Mouse (Mus musculus): ENCODE measurements around the gene Efemp1. TPM values are rescaled to one million over a fixed set of nuclear protein-coding genes. Genes with fewer than 3 reads are reported as not detected.

Efemp1 gene
- total and polyA plus RNA-seq, 3 experiments = 14.7 to 20.0 (median 18.5) TPM

DNA sequence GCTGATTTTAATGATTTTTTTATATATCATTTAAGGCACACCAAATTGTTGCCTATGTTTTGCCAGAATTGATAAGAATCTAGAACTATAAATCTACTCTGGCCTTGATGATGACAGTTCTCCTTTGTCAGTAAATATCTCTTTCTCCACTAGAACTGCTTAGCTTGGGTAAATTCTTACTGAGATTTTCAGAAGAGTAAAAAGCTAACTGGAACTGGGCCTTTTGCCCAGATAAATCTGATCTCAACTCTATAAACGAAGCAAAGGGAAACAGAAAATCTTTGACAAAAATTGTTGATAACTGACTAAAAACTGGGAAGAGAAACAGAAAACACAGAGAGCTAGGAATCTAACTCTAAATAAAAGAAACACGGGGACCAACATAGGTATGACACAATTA lies 51.6 kb downstream of the Efemp1 start:
- DNase-seq = no peak
- no peaks in the 10 kb centered on the region for H3K4me1 ChIP-seq (ENCODE audit: control insufficient read depth, insufficient read depth, low read length)
- intact Hi-C loops (cut with DNase I) = no loop called here
- no peak for TF ChIP-seq CTCF (IDR thresholded peaks at IDR 0.05)
- TF ChIP-seq EP300 (IDR thresholded peaks at IDR 0.05; ENCODE audit: insufficient read depth, low read depth, low read length) = no peak
- TF ChIP-seq POLR2A (IDR thresholded peaks at IDR 0.05; ENCODE audit: insufficient read depth, low read depth, low read length) = no peak
- no peak overlapping the region for H3K9ac ChIP-seq (ENCODE audit: low read depth, low read length)
- H3K27me3 ChIP-seq (ENCODE audit: control insufficient read depth, insufficient read depth, low read length) = no peaks in the 10 kb centered on the region
- no peaks in the 10 kb centered on the region for H3K79me2 ChIP-seq (replicated peaks; ENCODE audit: control insufficient read depth, insufficient read depth, low read length)
- H3K36me3 ChIP-seq (ENCODE audit: control insufficient read depth, insufficient read depth, low read length) = peaks cover 2% of the 10 kb centered on the region; the same call in 1 of the 2 replicates
- 49% methylated on average over 2 of the region's 2 CpGs for WGBS
- H3K4me3 ChIP-seq = no peak overlapping the region
- H3K27ac ChIP-seq = no peak overlapping the region

DNA sequence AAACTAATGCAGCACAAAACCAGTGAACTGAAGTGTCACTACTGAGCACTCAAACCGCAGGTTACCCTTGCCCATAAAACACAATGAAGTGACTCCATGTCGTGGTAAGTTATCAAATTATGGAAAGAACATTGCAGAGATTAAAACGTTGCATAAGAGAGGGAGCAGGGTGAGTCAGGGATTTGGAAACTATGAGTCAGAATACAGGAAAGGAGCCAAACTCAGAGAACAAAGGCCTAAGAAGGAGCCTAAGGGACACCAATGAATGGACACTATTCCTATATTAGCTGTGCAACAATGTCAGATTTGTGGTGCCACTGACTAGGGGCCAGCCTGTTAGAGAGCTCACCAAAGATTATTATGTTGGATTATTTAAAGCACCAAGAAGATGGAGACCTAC lies 53.3 kb downstream of the Efemp1 start:
- H3K79me2 ChIP-seq (replicated peaks; ENCODE audit: control insufficient read depth, insufficient read depth, low read length) = no peaks in the 10 kb centered on the region
- no peaks in the 10 kb centered on the region for H3K27me3 ChIP-seq (ENCODE audit: control insufficient read depth, insufficient read depth, low read length)
- 11% methylated on average over 3 of the region's 3 CpGs for WGBS
- peak overlapping the region; percentile 41; the same call in 1 of the 2 replicates for H3K27ac ChIP-seq
- no peak overlapping the region for H3K9ac ChIP-seq (ENCODE audit: low read depth, low read length)
- no peak for TF ChIP-seq POLR2A (IDR thresholded peaks at IDR 0.05; ENCODE audit: insufficient read depth, low read depth, low read length)
- TF ChIP-seq CTCF (IDR thresholded peaks at IDR 0.05) = no peak
- TF ChIP-seq EP300 (IDR thresholded peaks at IDR 0.05; ENCODE audit: insufficient read depth, low read depth, low read length) = no peak
- intact Hi-C loops (cut with DNase I) = no loop called here
- no peaks in the 10 kb centered on the region for H3K4me1 ChIP-seq (ENCODE audit: control insufficient read depth, insufficient read depth, low read length)
- no peak overlapping the region for H3K4me3 ChIP-seq
- H3K36me3 ChIP-seq (ENCODE audit: control insufficient read depth, insufficient read depth, low read length) = peaks cover 2% of the 10 kb centered on the region; the same call in 1 of the 2 replicates
- DNase-seq = peak in 1 of 2 experiments; percentile 10

DNA sequence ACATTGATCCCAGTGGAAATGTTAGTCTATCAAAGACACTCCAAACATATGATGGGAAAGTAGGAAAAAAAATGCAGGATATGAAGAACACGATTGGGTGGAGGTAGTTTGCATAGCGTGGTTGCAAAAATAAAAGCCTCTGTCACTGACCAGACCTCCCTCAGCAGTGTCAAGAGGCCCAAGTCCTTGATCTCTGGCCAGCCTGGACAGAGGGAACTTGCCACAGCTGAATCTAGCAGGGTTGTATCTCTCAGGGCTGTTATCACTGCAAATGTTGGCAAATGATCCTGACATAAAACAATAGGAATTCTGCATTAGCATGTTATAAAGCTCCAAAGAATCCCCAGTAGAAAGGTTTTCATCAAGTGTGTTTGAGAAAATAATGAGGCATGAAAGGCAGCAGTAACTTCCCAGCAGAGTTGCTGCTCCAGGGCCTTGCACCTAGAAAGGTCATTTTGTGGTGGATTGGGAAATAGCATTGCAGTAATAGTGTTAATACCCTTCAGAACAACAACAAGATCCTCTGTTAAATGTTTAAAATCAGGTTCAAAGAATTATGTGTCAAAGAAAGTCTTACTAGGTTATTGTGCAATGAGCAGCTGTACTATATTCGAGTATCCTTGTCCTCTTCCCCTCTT lies 56.0 kb downstream of the Efemp1 start:
- WGBS = 25% methylated on average over 3 of the region's 3 CpGs
- DNase-seq = peak; percentile 33 to 47
- intact Hi-C loops (cut with DNase I) = no loop called here
- no peak overlapping the region for H3K9ac ChIP-seq (ENCODE audit: low read depth, low read length)
- no peaks in the 10 kb centered on the region for H3K27me3 ChIP-seq (ENCODE audit: control insufficient read depth, insufficient read depth, low read length)
- no peaks in the 10 kb centered on the region for H3K79me2 ChIP-seq (replicated peaks; ENCODE audit: control insufficient read depth, insufficient read depth, low read length)
- no peak for TF ChIP-seq CTCF (IDR thresholded peaks at IDR 0.05)
- no peak overlapping the region for H3K27ac ChIP-seq
- H3K4me3 ChIP-seq = no peak overlapping the region
- no peaks in the 10 kb centered on the region for H3K4me1 ChIP-seq (ENCODE audit: control insufficient read depth, insufficient read depth, low read length)
- H3K36me3 ChIP-seq (ENCODE audit: control insufficient read depth, insufficient read depth, low read length) = peaks cover 2% of the 10 kb centered on the region; the same call in 1 of the 2 replicates

DNA sequence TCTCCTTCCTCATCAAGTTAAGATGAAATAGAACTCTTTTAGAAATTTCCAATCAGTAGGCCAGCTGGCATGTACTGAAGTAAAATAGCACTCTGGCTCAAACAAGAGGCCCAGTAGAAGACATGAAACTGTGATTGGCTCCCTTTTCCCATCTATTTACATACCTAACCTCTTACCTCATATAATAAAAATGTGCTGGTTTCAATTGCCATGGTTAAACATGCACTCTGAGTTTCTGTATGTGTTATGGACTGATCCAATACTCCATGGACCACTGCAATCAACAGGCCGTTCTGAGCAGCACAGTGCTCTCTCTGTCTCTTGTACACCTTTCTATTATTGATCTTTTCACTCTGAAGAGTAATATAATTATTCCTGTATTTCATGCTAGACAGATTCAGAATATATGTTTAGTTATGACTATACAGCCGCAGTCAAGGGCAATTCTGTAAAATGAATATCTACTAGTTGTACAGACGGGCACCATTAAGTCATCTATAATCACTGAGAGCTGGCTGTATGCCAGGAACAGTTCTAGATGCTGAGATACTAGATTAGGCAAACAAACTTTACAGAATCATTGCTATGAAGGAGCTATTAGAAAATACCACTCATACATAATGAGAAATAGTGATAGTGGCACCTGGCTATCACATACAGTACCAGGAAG lies 59.6 kb downstream of the Efemp1 start:
- H3K4me1 ChIP-seq (ENCODE audit: control insufficient read depth, insufficient read depth, low read length) = no peaks in the 10 kb centered on the region
- TF ChIP-seq CTCF (IDR thresholded peaks at IDR 0.05) (no peak), POLR2A (IDR thresholded peaks at IDR 0.05; ENCODE audit: insufficient read depth, low read depth, low read length) (no peak), EP300 (IDR thresholded peaks at IDR 0.05; ENCODE audit: insufficient read depth, low read depth, low read length) (no peak)
- no peak for DNase-seq

DNA sequence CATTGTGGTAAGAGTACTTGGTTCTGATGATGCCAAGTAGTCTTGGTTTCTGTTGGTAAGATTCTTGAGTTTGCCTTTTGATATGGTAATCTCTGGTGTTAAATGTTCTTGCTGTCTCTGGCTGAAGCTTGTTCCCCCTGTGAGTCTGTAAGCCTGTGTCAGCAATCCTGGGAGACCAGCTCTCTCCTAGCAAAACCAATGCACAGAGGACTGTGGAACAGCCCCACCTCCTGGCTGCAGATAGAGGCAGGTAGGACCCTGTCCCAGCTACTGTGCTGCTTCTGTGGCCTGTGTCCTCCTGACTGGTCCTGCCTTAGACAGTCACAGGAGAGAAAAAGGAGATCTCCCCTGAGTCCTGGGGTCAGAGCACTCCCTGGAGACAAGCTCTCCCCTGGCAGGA lies 81.4 kb downstream of the Efemp1 start:
- intact Hi-C loops (cut with DNase I) = no loop called here
- TF ChIP-seq EP300 (IDR thresholded peaks at IDR 0.05; ENCODE audit: insufficient read depth, low read depth, low read length) (no peak), CTCF (IDR thresholded peaks at IDR 0.05) (no peak), POLR2A (IDR thresholded peaks at IDR 0.05; ENCODE audit: insufficient read depth, low read depth, low read length) (no peak)
- no peak for DNase-seq
- Histone ChIP-seq H3K79me2 (replicated peaks; ENCODE audit: control insufficient read depth, insufficient read depth, low read length) (no peaks in the 10 kb centered on the region), H3K27ac (no peak overlapping the region), H3K4me1 (ENCODE audit: control insufficient read depth, insufficient read depth, low read length) (no peaks in the 10 kb centered on the region), H3K9ac (ENCODE audit: low read depth, low read length) (no peak overlapping the region), H3K27me3 (ENCODE audit: control insufficient read depth, insufficient read depth, low read length) (no peaks in the 10 kb centered on the region), H3K4me3 (no peak overlapping the region), H3K36me3 (ENCODE audit: control insufficient read depth, insufficient read depth, low read length) (no peaks in the 10 kb centered on the region)

More for the DNA sequence above, 59.6 kb downstream of the Efemp1 start:
- no peak overlapping the region for H3K4me3 ChIP-seq
- no peak overlapping the region for H3K9ac ChIP-seq (ENCODE audit: low read depth, low read length)
- H3K79me2 ChIP-seq (replicated peaks; ENCODE audit: control insufficient read depth, insufficient read depth, low read length) = no peaks in the 10 kb centered on the region
- 83% methylated on average over 3 of the region's 3 CpGs for WGBS
- H3K27ac ChIP-seq = no peak overlapping the region
- no peaks in the 10 kb centered on the region for H3K36me3 ChIP-seq (ENCODE audit: control insufficient read depth, insufficient read depth, low read length)
- intact Hi-C loops (cut with DNase I) = no loop called here
- no peaks in the 10 kb centered on the region for H3K27me3 ChIP-seq (ENCODE audit: control insufficient read depth, insufficient read depth, low read length)

DNA sequence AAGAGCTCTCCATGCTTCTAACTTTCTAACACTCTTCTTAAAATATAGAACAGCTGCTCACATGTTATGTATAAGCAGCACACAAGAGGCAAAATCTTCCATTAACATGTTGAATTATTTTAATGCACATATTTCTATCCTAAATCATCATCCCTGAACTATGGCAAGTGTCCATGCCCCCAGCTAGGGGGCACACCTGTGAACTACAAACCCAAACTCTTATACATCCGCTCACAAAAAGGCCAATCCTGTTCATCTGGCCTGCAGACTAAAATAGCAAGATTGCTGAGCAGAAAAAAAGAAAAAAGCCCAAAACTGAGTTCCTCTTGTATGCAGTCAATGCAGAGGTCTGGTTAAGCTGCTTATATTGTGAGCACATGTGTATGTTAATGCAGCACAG lies 86.6 kb downstream of the Efemp1 start:
- no peak overlapping the region for H3K27ac ChIP-seq
- H3K4me3 ChIP-seq = no peak overlapping the region
- no peak for TF ChIP-seq CTCF (IDR thresholded peaks at IDR 0.05)
- no peak for TF ChIP-seq POLR2A (IDR thresholded peaks at IDR 0.05; ENCODE audit: insufficient read depth, low read depth, low read length)
- no peak for TF ChIP-seq EP300 (IDR thresholded peaks at IDR 0.05; ENCODE audit: insufficient read depth, low read depth, low read length)
- no peaks in the 10 kb centered on the region for H3K36me3 ChIP-seq (ENCODE audit: control insufficient read depth, insufficient read depth, low read length)
- no peak overlapping the region for H3K9ac ChIP-seq (ENCODE audit: low read depth, low read length)
- intact Hi-C loops (cut with DNase I) = no loop called here
- no peaks in the 10 kb centered on the region for H3K27me3 ChIP-seq (ENCODE audit: control insufficient read depth, insufficient read depth, low read length)
- DNase-seq = no peak
- 87% methylated on average over 1 of the region's 1 CpGs for WGBS
- no peaks in the 10 kb centered on the region for H3K79me2 ChIP-seq (replicated peaks; ENCODE audit: control insufficient read depth, insufficient read depth, low read length)
- H3K4me1 ChIP-seq (ENCODE audit: control insufficient read depth, insufficient read depth, low read length) = no peaks in the 10 kb centered on the region
